Comparison of ENCODE assay signal across 8 mouse cellular contexts in the genomic region with DNA sequence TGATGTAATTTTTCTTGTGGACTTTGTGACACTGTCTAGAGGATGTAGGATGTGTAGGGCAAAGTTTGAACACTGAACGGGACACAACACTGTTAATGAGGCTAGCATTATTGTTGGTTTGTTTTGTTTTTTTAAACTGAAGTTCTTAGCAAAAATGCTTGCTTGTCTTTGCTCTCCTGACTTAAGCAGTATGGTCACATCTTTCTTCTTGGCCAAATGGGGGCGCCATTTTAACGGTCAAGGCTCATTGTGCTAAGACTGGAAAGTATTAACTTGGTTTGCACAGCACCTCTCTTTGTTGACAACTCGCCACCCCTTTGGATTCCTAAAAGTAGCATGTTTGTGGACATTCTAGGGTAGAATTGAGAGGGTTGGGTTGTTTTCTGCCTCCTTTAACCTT. TPM values are rescaled to one million over a fixed set of nuclear protein-coding genes. Genes with fewer than 3 reads are reported as not detected.
DNase-seq lines count a peak whose midpoint lies in the region; ATAC-seq and TF ChIP-seq lines count a peak whose summit lies in the region.

No protein-coding gene starts in this region.

- no peak for ATAC-seq in neural tube, embryonic 15.5 days (ENCODE audit: low FRiP score)

- DNase-seq in left cerebral cortex, postnatal 10 days (ENCODE audit: extremely low spot score in 1 of 2, low spot score in 2 of 2), result peak; percentile 16 to 53
- DNase-seq in left cerebral cortex, adult 8-10 months (ENCODE audit: low spot score in 2 of 2), result no peak
- peak; percentile 44 for DNase-seq in Muller cell, postnatal 12 days (ENCODE audit: inconsistent ontology term)
- DNase-seq in embryo, embryonic 10.5 days (ENCODE audit: low spot score), result peak; percentile 68
- DNase-seq in hindbrain, embryonic 10.5 days (ENCODE audit: low spot score), result peak; percentile 40
- peak; percentile 36 for DNase-seq in liver, adult 2 months (ENCODE audit: extremely low read depth, low read depth, low spot score)
- no peak for DNase-seq in gastrocnemius, adult 8-10 months (ENCODE audit: low spot score in 2 of 2)

- intact Hi-C loops in left cerebral cortex, postnatal 10 days (cut with DNase I), result loop anchor here (2.0 kb wide), 1 partner anchor 67 kb away; no protein-coding TSS in a partner anchor

- H3K4me1 ChIP-seq in hindbrain, embryonic 10.5 days (replicated peaks), result peaks cover 29% of the 10 kb centered on the region
- H3K4me1 ChIP-seq in liver, adult 2 months (ENCODE audit: control insufficient read depth, insufficient read depth, low read length), result peaks cover 8% of the 10 kb centered on the region; the same call in 1 of the 2 replicates
- H3K4me1 ChIP-seq in neural tube, embryonic 15.5 days, result peaks cover 23% of the 10 kb centered on the region

- no peak overlapping the region for H3K9ac ChIP-seq in liver, adult 2 months (ENCODE audit: low read depth, low read length)
- peak overlapping the region; percentile 31; the same call in 1 of the 2 replicates for H3K9ac ChIP-seq in neural tube, embryonic 15.5 days (replicated peaks)

- H3K4me2 ChIP-seq in neural tube, embryonic 15.5 days, result peak overlapping the region; percentile 77

- H3K79me2 ChIP-seq in liver, adult 2 months (ENCODE audit: control insufficient read depth, insufficient read depth, low read length), result no peaks in the 10 kb centered on the region; the same call in 1 of the 2 replicates

- H3K9me3 ChIP-seq in hindbrain, embryonic 10.5 days, result no peaks in the 10 kb centered on the region
- no peaks in the 10 kb centered on the region for H3K9me3 ChIP-seq in neural tube, embryonic 15.5 days (replicated peaks)

- H3K27me3 ChIP-seq in hindbrain, embryonic 10.5 days (ENCODE audit: insufficient read depth, poor library complexity, severe bottlenecking), result no peaks in the 10 kb centered on the region
- H3K27me3 ChIP-seq in liver, adult 2 months (ENCODE audit: control insufficient read depth, insufficient read depth, low read length), result no peaks in the 10 kb centered on the region
- no peaks in the 10 kb centered on the region for H3K27me3 ChIP-seq in neural tube, embryonic 15.5 days (replicated peaks)

- peak overlapping the region; percentile 97 for H3K27ac ChIP-seq in hindbrain, embryonic 10.5 days
- H3K27ac ChIP-seq in liver, adult 2 months (replicated peaks; ENCODE audit: insufficient read depth, low read depth, low read length), result no peak overlapping the region
- H3K27ac ChIP-seq in neural tube, embryonic 15.5 days (replicated peaks), result no peak overlapping the region

- no peak for TF ChIP-seq POLR2A in liver, adult 2 months (IDR thresholded peaks at IDR 0.05; ENCODE audit: extremely low read depth, insufficient read depth, low read length)

- H3K4me3 ChIP-seq in hindbrain, embryonic 10.5 days, result peak overlapping the region; percentile 81
- no peak overlapping the region; the same call in 1 of the 2 replicates for H3K4me3 ChIP-seq in liver, adult 2 months (ENCODE audit: insufficient read depth, low read depth, low read length)
- peak overlapping the region; percentile 93 for H3K4me3 ChIP-seq in neural tube, embryonic 15.5 days (replicated peaks)

- peaks cover 63% of the 10 kb centered on the region for H3K36me3 ChIP-seq in hindbrain, embryonic 10.5 days
- peaks cover 38% of the 10 kb centered on the region for H3K36me3 ChIP-seq in liver, adult 2 months (ENCODE audit: control insufficient read depth, insufficient read depth, low read length)
- H3K36me3 ChIP-seq in neural tube, embryonic 15.5 days, result peaks cover 43% of the 10 kb centered on the region

- TF ChIP-seq CTCF in liver, adult 2 months (IDR thresholded peaks at IDR 0.05; ENCODE audit: low read depth, low read length), result peak; percentile 27; the same call in 1 of the 2 replicates

- 33% methylated on average over 4 of the region's 4 CpGs for WGBS in hindbrain, embryonic 10.5 days
- WGBS in liver, adult 2 months, result 9% methylated on average over 4 of the region's 4 CpGs
- 33% methylated on average over 4 of the region's 4 CpGs for whole genome bisulfite sequencing in neural tube, embryonic 15.5 days

RNA-seq across cellular contexts. Expression of a gene that starts 1.4 kb away (rescaled TPM):
- total RNA-seq in left cerebral cortex, postnatal 10 days (2021), result 100 to 1,000 TPM; 157 to 158 TPM
- 100 to 1,000 TPM; 129 to 167 (median 149) TPM for total RNA-seq in left cerebral cortex, adult 8-10 months (2022)
- 230 and 269 TPM in 2 replicates for polyA plus RNA-seq in hindbrain, embryonic 10.5 days (2016; fragmentation: Nextera tagmentation; extraction: Ambion mirVana)
- 88.0 and 92.9 TPM in 2 replicates for total RNA-seq in liver, adult 2 months (2014; rRNA removed)
- polyA plus RNA-seq in liver, adult 2 months (2012; rRNA removed), result 67.4 and 76.9 TPM in 2 replicates
- 213 and 236 TPM in 2 replicates for polyA plus RNA-seq in neural tube, embryonic 15.5 days (2015; fragmentation: Nextera tagmentation; extraction: Ambion mirVana)
- 100 to 1,000 TPM; 106 to 131 (median 116) TPM for total RNA-seq in gastrocnemius, adult 8-10 months (2022)

RNA-seq across cellular contexts. Expression of a gene that starts 1.6 kb away (rescaled TPM):
- 10 to 100 TPM; 60.9 to 61.7 TPM for total RNA-seq in left cerebral cortex, postnatal 10 days (2021)
- total RNA-seq in left cerebral cortex, adult 8-10 months (2022), result 10 to 100 TPM; 50.5 to 60.0 (median 57.6) TPM
- 52.6 and 67.0 TPM in 2 replicates for polyA plus RNA-seq in hindbrain, embryonic 10.5 days (2016; fragmentation: Nextera tagmentation; extraction: Ambion mirVana)
- total RNA-seq in liver, adult 2 months (2014; rRNA removed), result 17.4 and 17.5 TPM in 2 replicates
- 9.2 and 13.3 TPM in 2 replicates for polyA plus RNA-seq in liver, adult 2 months (2012; rRNA removed)
- polyA plus RNA-seq in neural tube, embryonic 15.5 days (2015; fragmentation: Nextera tagmentation; extraction: Ambion mirVana), result 49.3 and 51.2 TPM in 2 replicates
- total RNA-seq in gastrocnemius, adult 8-10 months (2022), result 1 to 10 TPM; 6.4 to 8.4 (median 7.5) TPM

RNA-seq across cellular contexts. Expression of a gene that starts 29.1 kb away (rescaled TPM):
- under 1 TPM; 0.71 to 0.81 TPM for total RNA-seq in left cerebral cortex, postnatal 10 days (2021)
- total RNA-seq in left cerebral cortex, adult 8-10 months (2022), result 1 to 10 TPM in 2 of 4 experiments, under 1 TPM in 2; 0.89 to 1.6 (median 1.0) TPM
- polyA plus RNA-seq in hindbrain, embryonic 10.5 days (2016; fragmentation: Nextera tagmentation; extraction: Ambion mirVana), result 0.50 and 1.4 TPM in 2 replicates
- 0.34 TPM in 1 of 2 replicates, not detected in the other for total RNA-seq in liver, adult 2 months (2014; rRNA removed)
- polyA plus RNA-seq in liver, adult 2 months (2012; rRNA removed), result 0.21 and 0.23 TPM in 2 replicates
- 1.0 and 1.5 TPM in 2 replicates for polyA plus RNA-seq in neural tube, embryonic 15.5 days (2015; fragmentation: Nextera tagmentation; extraction: Ambion mirVana)
- total RNA-seq in gastrocnemius, adult 8-10 months (2022), result under 1 TPM; 0.29 to 0.56 (median 0.38) TPM

RNA-seq across cellular contexts. Expression of a gene that starts 31.8 kb away (rescaled TPM):
- 1 to 10 TPM in 1 of 2 experiments, under 1 TPM in 1; 0.84 to 1.1 TPM for total RNA-seq in left cerebral cortex, postnatal 10 days (2021)
- total RNA-seq in left cerebral cortex, adult 8-10 months (2022), result under 1 TPM; 0.32 to 0.91 (median 0.54) TPM
- polyA plus RNA-seq in hindbrain, embryonic 10.5 days (2016; fragmentation: Nextera tagmentation; extraction: Ambion mirVana), result 0.84 and 1.5 TPM in 2 replicates
- 0.18 and 0.27 TPM in 2 replicates for total RNA-seq in liver, adult 2 months (2014; rRNA removed)
- 0.28 and 0.60 TPM in 2 replicates for polyA plus RNA-seq in liver, adult 2 months (2012; rRNA removed)
- polyA plus RNA-seq in neural tube, embryonic 15.5 days (2015; fragmentation: Nextera tagmentation; extraction: Ambion mirVana), result 0.96 and 1.2 TPM in 2 replicates
- not detected for total RNA-seq in gastrocnemius, adult 8-10 months (2022)

Comparison
In these comparisons a context has a peak if more than half of its experiments do, and no peak if none do; other contexts are left out.
1. DNase-seq: peak in left cerebral cortex, postnatal 10 days (2 of 2), Muller cell, postnatal 12 days (single experiment), embryo, embryonic 10.5 days (single experiment), hindbrain, embryonic 10.5 days (single experiment) and liver, adult 2 months (single experiment); none in left cerebral cortex, adult 8-10 months (0 of 2) and gastrocnemius, adult 8-10 months (0 of 2).